Mouse (Mus musculus) kidney, adult 9 months (tissue): ENCODE results near the gene Sugct.
A peak's percentile ranks its signal among the peaks of the same experiment; 100 is the strongest.

Experiments used
- DNase-seq: peaks from one replicate; pipeline ENCODE4 v3.0.0; 2022

The Sugct gene

DNA sequence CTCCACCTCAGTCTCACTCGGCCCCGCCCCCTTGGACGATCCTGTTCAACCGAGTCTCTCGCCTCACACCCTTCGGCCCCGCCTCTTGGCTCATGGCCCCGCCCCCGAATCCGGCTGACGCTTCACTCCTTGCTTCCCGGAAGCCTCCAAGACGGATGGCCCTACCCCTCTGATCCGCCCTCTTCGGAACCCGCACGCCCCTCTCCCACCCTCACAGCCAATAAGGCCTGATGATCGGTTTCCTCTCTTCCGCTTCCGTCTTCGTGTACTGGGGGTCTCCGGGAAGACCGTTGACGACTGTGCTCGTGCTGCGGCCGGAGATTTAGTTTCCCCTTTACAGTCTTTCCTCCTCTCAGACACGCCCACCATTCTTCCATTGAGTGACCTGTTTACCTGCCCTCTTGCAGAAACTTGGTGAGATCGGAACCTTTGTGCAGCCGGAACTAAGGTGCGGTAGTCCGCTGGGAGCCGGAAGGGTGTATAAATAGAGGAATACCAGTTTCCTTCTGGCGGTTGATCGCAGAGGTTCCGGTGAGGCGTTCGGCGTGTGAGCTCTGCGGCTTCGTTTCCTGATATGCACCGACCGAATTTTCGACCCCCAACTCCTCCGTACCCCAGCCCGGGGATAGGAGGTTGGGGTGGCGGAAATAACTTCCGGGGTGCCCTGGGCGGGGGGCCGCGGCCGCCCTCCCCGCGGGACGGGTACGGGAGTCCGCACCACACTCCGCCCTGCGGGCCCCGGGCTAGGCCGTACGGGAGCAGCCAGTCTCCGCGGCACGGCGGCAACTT, at the start of gene Sugct, which contains the start of gene Mplkip:
TSS of gene Sugct (minus strand) at position 643 of the 789 bp plus-strand sequence.
TSS of gene Mplkip (plus strand) at position 282 of the 789 bp plus-strand sequence.
- peak; percentile 100 for DNase-seq

DNA sequence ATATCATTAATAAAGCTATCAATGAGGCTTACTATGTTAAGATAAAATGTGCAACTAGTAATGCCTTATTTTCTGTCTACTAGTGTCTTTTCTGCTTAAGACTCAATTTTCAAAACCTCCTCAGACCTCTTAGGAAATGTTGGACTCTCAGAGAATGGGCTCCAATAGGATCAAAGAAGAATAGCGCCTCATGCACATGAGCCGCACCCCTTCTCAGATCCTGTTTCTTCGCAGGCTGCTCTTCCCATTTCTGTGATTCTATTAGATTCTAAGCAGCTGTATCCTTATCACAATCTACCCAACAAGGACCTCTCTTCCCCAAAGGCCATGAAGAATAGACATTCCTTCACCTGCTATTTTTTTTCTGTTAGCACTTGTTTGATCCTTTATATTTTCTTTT, 33.4 kb upstream of the Sugct start:
- DNase-seq: no peak

DNA sequence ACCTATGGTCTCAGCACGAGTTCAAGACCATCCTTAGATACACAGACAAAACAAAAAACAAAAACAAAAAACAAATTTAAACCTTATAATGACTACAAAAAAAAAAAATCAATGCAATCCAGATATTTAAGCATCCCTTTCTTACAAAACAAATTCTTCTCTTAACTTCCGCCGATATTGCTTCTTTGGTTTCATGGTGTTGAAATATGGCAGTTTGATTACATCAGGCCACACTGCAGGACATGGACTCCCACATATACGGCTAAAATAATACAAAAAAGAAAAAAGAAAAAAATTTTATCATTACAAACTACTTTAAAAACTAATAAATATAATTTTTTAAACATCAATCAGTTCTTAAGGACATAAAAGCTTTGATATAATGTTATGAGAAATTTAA, 32.6 kb upstream of the Sugct start:
- no peak for DNase-seq

DNA sequence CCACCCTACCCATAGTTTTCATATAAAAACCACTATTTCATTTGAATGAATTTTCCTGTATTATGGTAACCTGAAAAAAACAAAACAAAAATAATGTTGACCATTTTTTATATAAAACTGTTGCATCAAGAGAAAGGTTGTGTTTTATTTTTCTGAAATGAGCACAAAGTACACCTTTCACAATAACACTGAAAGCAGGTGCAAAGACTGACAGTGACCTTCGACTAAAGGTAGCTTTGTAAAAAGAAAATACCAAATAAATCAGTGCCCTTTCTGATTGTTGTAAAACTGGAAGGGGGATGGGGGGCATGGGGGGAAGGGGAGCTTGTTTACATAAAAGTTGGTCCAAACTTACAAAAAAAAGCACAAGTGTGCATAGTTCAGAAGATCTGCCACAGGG, 22.0 kb upstream of the Sugct start:
- DNase-seq: no peak

DNA sequence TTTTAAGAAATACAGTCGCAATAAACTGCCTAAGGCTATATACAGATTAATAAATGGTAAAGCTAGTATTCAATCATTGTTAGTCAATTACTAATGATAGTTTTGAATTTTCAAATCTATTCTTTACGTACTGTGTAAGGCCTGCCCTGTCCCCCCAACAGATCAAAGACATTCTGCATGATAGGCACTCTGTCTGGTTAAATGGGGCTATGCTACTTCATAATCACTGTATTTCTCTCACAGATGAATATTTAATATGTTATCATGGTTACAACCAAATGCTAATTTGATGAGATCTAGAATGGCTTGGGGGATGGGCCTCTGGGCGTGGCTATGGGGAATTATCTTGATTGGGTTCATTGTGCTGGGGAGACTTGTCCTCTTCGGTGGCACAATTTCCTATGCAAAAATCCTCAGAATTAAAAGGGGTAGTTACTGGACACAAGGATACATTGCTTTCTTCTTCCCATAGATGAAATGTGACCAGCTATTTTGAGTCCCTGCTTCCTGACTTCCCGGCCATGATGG, 13.5 kb upstream of the Sugct start:
- DNase-seq: no peak

DNA sequence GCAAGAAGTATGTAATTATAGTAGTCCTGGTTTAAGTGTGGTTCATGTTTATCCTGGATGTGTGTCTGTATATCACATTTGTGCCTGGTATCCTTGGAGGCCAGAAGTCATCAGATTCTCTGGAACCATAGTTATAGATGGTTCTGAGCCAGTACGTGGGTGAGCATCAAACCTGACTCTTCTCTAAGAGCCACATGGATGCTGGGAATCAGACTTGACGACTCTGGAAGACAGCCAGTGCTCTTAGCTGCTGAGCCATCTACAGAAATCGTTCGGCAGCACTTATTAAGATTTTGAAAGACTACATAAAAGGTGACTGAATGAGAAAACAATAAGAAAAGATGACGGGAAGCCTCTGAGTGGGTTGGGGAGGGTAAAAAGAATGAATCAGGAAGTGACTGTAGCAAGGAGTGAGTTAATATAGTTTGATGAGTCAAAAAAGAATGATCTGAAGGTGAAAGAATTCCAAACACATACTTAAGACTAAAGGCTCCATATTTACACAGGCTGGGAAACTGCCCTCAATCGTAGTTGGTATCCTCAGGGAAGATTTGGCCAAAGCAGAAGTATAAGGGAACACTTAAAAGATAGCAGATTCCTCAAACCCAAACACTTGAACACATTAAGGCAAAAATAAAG, 10.0 kb upstream of the Sugct start:
- no peak for DNase-seq

DNA sequence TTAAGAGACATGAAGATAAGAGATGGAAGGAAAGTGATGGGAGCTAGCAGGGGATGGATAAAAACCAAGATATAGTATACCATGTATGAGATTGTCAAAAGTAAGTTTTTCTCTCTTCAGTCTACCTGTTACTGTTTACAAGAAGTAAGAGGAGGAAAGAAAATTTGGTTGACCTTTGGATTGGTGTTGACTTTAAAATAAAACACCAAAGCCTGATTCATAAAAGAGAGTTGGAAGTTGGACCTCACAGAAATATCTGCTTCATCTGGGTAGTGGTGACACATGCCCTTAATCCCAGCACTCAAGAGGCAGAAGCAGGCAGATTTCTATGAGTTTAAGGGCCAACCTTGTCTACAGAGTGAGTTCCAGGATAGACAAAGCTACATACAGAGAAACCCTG, 7.0 kb upstream of the Sugct start:
- peak; percentile 55 for DNase-seq

DNA sequence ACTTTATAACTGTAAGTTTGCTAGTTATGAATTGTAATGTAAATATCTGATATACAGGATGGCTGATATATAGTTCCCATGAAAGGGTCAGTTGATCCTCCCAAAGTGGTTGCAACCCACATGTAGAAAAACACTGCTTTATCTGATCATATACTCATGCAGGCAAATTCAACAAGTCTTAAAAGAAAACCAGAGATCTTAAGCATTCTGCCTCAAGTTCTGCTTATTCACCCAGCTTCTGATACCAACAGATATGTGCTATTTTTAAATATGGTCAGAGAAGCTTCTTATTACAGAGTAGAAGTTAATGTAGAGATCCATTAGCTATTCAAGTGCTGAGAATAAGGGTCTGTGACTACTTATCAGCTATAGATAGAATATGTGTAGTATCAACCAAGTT, 6.0 kb upstream of the Sugct start:
- DNase-seq: no peak

DNA sequence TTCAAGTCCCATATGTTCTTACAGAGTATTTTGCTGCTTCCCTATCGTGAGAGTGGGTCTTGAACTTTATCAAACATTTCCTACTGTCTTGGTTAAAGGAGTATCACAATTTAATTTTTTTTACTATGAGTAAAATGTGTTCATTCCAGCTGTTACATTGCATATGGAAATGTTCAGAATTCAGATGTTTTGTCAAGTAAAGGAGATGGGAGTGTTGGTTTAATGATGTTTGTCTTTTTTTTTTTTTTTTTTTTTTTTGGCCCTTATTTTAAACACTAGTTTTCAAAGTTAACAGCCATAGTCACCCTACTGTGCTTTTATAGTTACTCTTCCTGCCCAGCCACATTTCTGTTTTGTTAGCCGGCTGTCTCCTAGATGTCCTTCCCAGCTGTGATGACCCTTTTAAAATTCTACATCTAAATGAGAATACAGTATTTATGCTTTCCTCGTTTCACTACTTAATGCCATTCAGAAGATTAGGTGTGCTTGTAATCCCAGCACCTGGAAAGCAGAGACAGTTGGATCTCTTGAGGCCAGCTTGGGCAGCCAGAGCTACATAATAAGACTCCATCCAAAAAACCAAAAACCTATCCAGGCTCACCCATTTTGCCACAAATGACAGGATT, 4.8 kb upstream of the Sugct start:
- no peak for DNase-seq

DNA sequence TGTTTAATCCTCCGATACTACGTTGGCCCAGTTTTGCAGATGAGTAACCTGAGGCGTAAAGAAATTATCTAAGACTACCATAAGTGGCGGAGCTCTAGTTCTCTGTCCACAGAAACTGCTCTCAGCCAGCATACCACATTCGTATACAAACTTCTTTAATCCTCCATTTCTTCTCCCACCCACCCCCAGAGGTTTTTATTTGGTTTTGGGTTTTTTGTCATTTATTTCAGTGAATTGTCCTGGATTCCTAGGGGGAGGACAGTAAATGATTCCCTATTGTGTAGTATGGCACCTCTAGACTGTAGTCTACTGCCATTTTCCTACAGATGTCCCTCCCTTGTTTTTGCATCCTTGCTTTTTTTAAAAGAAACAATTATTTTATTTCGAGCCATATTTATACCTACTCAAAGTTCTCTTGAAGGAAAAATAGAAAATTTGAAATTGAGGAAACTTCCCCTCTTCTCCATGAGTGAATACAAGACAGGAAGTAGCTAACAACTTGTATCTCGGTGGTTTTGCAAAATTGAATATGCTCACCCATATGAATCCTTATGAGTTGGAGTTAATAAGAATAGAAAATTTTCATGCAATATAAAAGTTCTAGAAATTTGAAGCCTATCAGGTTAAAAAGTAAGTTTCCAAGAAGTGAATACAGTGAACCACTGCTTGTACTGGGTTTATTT, 686 bp upstream of the Sugct start:
- no peak for DNase-seq

DNA sequence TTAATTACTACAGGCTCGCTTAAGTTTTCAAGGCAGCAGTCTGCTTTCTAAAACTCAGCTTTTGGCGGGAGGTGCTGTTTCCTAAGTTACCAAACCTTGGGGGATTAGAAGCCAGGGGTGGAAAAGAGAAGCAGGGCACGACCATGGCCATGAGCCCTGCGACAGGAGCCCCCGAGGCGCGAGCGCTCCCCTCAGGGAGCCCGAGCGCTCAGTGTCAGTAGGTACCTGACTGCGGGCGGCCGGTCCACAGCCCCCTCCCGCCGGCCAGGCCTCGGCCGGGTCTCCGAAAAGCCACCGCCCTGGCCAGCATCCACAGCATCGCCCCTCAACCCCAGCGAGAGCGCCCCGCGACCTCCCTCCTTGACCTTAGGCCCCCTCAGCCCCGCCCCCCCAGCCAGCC, 939 bp downstream of the Sugct start:
- DNase-seq: no peak

DNA sequence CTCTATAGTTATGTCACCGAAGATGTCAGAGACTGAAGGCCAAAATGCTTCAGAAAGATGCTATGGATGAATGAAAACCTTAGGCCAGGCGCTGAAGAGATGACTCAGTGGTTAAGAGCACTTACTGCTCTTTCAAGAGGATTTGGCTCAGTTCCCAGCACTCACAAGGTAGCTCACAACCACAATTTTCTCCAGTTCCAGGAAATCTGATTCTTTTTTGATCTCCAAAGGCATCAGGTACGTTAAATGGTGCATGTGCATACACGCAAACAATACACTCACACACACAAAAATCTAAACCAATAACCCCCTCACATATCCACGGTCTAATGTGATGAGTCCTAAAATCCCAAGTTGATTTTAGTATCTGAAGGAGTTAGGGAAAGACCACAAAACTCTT, 1.5 kb downstream of the Sugct start:
- DNase-seq: peak; percentile 57

DNA sequence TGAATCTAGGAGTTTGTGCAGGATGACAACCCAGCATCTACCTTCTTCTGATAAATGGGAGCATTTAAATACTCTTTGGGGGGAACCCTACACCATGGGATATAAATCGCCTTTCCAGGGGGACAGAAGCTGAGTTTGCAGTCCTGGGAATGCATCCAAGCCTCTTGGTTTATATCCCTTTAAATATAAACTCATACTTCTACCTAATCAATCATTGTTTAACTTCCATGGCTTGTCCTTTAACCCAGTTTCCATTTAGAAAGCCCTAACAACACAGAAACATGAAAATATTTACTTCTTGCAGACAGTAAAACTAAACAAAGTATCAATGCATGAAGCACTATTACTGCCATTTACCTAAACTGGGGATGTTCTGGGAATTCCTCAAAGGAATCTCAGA, 3.9 kb downstream of the Sugct start:
- peak; percentile 73 for DNase-seq

DNA sequence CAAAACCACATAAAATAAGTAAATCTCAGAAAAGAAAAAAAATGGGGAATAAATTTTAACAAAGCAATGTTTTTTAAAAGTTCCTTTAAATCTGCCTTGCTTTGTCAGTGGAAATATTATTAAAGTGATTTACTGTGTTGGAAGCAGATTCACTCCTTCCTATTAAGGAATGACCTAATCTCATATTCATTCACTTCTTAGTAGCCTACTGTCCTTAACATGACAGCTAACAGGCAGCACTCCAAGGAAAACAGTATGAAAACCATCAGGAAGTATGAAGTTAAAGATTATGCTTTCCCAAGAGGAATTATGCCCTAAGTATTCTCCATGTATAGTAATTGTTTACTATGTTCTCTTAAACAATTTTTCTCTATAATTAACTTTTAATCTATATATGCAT, 4.7 kb downstream of the Sugct start:
- DNase-seq: peak; percentile 38

DNA sequence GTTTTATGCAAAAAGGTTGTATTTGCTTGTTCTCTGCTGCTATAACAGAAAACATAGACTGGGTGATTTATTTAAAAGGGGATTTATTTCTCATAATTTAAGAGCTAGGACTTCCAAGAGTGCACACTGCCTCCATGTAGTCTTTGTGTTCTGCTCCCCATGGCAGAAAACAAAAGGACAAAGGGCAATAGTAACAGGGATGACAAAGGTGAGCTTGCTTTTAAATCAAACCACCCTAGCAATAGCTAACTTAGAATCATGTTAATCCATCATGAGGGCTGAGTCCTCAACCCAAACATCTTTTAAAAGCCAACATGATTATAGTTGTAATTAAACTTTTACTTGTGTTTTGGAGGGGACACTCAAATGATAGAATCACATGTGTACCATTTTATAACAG, 5.9 kb downstream of the Sugct start:
- DNase-seq: peak; percentile 79

DNA sequence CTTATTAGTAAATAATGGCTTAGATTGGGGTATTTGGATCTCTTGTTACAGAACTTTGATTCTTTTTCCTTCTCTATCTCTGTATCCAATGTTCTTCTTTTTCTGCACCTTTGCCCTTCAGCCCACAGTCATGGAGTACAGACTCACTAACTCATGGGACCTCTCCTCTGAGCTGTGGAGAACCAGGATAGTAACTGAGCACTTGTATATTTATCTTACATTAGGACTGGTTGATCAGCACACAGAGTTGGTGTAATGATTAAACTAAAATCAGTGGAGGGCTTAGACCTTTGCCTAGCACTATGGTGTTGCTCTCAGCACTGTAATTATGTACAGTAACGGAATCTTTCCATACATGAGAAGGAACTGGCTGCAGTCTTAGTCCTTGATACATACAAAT, 24.2 kb downstream of the Sugct start:
- peak; percentile 69 for DNase-seq

DNA sequence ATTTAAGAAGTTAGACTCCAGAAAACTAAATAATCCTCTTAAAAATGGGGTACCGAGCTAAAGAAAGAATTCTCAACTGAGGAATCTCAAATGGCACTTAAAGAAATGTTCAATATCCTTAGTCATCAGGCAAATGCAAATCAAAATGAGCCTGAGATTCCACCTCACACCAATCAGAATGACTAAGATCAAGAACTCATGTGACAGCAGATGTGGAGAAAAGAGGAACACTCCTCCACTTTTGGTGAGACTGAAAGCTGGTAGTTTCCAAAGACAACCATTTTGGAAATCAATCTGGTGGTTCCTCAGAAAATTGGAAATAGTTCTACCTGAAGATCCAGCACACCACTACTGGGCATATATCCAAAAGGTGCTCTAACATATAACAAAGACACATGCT, 28.0 kb downstream of the Sugct start:
- DNase-seq: no peak

DNA sequence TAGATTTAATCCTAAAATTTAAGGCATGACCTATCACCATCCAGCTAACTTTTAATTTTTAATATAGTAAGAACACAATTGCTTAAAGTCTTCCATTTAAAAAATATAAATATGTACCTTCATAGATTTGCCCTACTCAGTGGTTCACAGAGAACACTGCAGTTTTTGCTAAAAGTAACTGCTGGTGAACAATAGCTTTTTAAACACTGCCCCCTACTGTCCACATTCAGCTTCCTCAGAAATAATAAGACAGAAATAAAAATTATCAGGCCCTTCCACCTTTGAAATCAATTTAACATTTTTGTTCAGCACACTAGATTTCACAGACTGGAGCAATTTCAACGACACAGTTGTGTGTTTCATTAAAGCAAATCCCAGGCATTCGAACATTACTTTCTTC, 53.1 kb downstream of the Sugct start:
- DNase-seq: peak; percentile 14

DNA sequence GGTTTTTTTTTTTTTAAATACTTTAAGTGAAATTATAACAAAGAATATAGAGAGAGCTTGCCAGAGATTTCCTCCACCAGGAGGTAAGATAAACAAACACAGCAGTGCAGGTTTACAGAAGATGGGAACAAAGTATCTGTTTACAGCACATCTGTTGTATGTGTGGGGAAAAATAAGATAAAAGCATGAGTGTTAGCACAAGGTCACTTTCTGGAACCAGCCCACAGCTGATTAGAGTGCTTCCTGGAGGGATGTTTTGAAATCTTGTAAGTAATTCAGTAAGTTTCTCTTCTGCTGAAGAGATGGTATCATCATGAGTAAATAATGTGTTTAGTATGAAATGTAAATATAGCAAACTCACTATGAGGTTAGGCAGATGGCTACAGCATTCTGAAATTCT, 57.3 kb downstream of the Sugct start:
- no peak for DNase-seq

DNA sequence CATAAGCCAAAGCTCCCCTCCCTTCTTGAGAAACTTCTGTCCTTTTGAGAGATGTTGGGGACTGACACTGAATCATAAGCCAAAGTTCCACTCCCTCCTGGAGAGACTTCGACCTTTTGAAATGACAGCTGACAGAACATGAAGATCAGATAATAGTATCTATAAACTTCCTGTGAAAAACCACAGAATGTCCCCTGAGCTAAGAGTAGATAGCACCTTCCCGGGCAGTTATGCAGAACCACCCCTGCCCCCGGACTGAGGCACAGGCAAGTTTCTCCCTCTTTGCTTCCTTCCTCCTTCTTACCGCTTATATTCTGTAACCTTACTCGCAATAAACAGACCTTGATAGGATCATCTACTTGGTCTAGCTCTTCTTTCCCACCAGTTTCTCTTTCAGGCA, 68.2 kb downstream of the Sugct start:
- no peak for DNase-seq

DNA sequence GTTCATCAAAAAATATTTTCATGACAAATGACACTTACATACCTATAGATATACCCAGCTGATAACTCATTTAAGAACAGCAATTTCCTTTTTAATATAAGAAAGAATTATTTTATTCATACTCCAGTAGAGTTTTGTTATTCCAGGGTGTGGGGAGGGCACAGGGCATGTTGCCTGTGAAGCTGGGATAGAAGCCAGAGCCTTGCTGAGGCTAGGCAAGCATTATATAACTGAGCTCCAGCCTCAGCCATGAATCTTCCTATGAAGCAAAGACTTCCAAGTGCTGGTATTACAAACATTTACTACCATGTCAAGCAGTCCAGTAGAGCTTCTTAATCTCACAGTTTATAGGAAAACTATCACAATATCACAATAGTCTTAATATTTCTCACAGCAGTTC, 70.4 kb downstream of the Sugct start:
- peak; percentile 49 for DNase-seq

DNA sequence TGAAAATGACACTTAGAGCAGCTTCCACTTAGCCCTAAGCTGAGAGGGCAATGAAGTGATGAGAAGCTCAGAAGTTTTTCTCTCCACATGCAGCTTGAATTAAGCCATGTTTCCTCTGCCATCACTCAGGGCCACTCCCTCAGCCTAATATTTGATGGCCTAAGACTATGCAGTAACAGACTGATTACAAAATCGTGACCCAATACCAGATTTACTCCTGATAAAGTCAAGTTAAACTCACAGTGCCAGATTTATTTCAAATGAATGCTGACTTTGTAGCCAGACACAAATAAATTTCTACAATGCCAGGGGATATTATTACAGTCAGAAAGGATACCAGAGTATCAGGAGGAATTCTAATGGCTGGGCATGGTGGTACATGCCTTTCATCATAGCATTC, 89.1 kb downstream of the Sugct start:
- no peak for DNase-seq

DNA sequence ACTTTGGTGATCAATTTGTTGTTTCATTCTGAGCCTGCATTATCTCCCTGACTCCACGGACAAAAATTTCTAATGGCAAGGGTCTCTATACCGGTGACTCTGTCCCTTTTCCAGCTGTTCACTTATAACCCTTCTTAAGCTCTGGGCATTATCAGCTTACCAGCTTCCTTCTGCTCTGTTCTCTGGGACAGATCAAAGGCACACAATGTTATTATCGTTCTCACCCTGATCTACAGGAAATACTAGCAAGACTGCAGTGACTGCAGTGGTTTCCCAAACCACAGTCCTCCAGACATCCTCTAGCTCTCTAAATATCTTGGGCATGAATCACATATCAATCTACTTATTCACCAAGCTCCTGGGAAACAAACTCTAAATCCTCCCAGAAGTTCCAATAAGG, 90.7 kb downstream of the Sugct start:
- no peak for DNase-seq
